Mouse (Mus musculus) erythroblast, adult 5-6 weeks (primary cell): Measurements from ENCODE around the gene Tspan4. TPM values are rescaled to one million over a fixed set of nuclear protein-coding genes. Genes with fewer than 3 reads are reported as not detected.
A peak's percentile ranks its signal among the peaks of the same experiment; 100 is the strongest.

ENCODE experiments used
- ATAC-seq: replicated peaks from 2 replicates; pipeline ENCODE4 v1.8.0; 2016; ENCODE audit warnings: moderate number of reproducible peaks, mild to moderate bottlenecking, moderate TSS enrichment, inconsistent platforms; ENCODE audit not compliant: poor library complexity, low FRiP score, severe bottlenecking
- total RNA-seq, 2 experiments: library from RNA; stranded (forward) in 1 of 2; stranded (reverse) in 1 of 2; fragments of 150-400 nt in 1 of 2; fragments of 200-764, 138-1000 nt in 1 of 2; gene quantifications; 2 replicates each; pipeline versions ENCODE4 v1.2.3 to v1.2.4; 2015 to 2017; ENCODE audit warnings: low replicate concordance in 2 of 2

Tspan4 gene
- total RNA-seq, 2 experiments from 2014 or later, result 0.58 to 7.7 TPM

DNA sequence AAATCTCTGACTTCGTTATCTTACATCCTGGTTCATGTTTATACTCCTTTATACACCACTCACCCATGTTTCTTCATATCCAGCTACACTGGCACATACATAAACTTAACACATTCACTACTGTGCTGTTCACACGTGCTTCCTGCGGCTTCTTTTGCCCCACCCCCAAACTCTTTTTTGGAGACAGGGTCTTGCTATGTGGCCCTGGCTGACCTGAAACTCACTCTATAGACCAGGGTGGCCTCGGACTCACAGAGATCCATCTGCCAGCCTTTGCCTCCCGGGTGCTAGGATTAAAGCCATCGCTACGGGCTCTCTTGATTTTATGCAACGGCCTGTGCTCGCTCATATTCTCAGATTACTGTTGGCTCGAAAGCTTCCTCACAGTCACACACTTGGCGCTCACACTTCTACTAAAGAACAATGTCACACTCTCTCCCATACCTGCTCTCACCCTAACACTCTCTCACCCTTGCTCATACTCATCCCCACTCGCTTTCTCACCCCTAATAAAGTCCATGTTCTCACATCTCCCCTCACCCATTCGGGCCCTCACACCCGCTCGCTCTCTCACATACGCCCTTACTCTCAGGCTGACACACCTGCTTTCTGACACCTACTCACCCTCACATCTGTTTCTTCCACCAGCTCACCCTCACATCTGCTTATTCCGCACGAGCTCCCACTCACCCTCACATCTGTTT, 64.0 kb downstream of the Tspan4 start:
- ATAC-seq, result peak; percentile 38

DNA sequence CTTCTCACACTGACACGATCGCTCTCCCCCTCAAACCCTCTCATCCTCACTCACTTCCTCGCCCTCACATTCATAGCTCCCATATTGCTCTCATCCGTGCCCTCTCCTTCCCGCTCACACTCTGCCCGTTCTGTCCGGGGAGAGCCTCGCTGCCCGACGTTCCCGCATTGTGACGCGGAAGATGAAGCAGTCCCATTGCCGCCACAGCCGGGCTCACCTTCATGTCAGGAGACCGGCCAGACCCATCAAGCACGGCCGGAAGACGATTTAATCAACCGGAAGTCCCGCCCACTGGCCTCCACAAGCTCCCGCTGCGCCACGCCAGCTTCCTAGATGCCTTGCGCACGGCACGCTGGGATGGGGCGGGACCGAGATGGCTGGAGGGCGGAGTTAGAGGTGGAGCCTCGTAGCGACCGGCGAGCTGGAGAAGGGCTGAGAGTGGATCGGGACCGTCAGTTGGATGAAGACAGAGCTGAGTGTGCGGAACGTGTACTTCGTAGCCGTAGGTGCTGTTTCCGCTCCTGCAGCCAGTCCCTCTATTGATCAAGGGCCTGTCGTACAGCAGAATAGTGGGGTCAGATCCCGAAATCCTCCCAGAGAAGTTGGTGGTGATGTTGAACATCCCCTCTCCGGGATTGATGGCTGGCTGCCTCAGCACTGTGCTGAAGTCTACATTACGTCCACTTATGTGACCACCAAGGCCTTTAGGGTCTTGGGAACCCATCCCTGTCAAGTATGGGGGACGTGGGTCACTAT, 64.7 kb downstream of the Tspan4 start, which contains the start of gene Chid1:
Gene Chid1 (minus strand): TSS at position 302 of the 756 bp plus-strand sequence.
- ATAC-seq, result peak; percentile 92

DNA sequence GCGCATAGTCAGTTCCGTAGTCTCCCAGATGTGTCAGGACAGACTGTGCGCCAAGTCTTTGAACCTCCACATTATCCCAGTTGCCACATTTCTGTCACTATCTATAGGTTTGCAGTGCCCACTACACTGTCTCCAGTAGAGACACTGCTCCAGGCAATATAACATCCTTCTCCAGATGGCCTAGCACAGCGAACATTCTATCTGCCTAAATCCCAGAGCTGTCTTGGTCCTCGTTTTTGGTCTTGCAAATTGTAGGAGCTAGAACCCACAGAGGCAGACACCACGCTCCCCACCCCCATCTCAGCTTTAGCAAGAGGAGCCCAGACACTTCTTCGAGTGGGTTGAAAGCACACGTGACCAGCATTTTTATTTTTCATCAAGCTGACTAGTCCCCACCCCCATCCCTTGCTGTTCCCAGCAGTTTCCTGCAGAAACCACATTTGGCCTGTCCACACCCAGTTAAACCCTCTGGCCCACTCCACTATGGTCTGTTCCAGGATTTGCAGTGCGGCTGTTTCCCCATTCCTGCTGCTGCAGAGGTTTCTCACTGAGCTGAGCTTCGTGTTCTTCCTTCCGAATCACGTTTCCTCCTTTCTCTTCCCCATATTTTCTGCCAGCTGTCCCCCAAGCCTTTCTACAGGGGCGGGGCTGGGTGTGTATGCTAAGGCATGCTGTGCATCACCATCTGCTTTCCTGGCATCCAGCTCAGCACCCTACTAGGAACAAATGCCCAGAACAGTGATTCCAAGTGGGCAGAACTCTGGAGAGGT, 65.5 kb downstream of the Tspan4 start:
- ATAC-seq, result peak; percentile 49

DNA sequence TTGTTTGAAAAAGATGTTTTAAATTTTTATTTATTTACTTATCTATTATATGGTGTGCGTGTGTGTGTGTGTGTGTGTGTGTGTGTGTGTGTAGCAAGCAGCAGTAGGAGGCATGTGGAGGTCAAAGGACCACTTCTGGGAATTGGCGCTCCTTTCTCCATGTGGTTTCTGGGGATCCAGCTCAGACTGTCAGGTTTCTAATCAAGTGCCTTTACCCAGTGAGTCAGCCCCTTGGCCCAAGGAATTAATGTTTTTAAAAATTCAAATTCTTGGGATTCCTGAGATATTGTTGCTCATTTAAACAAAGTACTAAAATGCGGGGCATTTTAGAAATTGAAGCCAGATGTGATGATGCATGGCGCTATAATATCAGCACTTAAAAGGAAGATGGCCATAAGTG, 66.6 kb downstream of the Tspan4 start:
- ATAC-seq, result no peak

DNA sequence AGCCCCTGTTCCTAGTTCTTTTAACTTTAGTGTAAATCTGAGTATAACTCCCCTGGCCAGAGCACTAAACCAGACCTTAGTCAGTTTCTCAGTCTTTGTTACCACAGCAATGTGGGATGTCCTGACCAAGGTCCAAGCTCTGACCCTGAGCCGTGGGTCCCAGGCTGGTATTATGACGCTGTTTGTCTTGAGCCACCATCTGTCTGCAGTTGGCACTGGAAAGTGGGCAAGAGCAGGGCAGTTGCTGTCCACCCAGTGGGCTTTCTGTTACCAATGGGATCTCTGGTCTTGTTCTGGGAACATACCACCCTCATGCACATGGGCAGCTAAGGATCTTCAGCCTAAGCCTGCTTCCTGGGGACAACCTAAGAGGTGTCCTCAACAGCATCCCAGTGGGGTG, 67.5 kb downstream of the Tspan4 start:
- no peak for ATAC-seq

Other genes starting within 250 kb of the Tspan4 start
- gene Phrf1, start 246.5 kb upstream of the Tspan4 start, total RNA-seq (2015; ENCODE audit: low replicate concordance), result 24.9 and 30.0 TPM in 2 replicates
- gene Phrf1, start 246.5 kb upstream of the Tspan4 start, total RNA-seq (2017; ENCODE audit: low replicate concordance), result 25.5 and 32.8 TPM in 2 replicates
- gene Irf7, start 208.8 kb upstream of the Tspan4 start, total RNA-seq (2015; ENCODE audit: low replicate concordance), result 49.5 and 73.8 TPM in 2 replicates
- gene Irf7, start 208.8 kb upstream of the Tspan4 start, total RNA-seq (2017; ENCODE audit: low replicate concordance), result 78.0 and 88.9 TPM in 2 replicates
- gene Cdhr5, start 198.5 kb upstream of the Tspan4 start, total RNA-seq (2015; ENCODE audit: low replicate concordance), result not detected in 2 replicates
- not detected in 2 replicates for gene Cdhr5, start 198.5 kb upstream of the Tspan4 start, total RNA-seq (2017; ENCODE audit: low replicate concordance)
- not detected in 2 replicates for gene Sct, start 196.1 kb upstream of the Tspan4 start, total RNA-seq (2015; ENCODE audit: low replicate concordance)
- not detected in 2 replicates for gene Sct, start 196.1 kb upstream of the Tspan4 start, total RNA-seq (2017; ENCODE audit: low replicate concordance)
- not detected in 2 replicates for gene Drd4, start 183.2 kb upstream of the Tspan4 start, total RNA-seq (2015; ENCODE audit: low replicate concordance)
- not detected in 2 replicates for gene Drd4, start 183.2 kb upstream of the Tspan4 start, total RNA-seq (2017; ENCODE audit: low replicate concordance)
- gene Deaf1, start 147.6 kb upstream of the Tspan4 start, total RNA-seq (2015; ENCODE audit: low replicate concordance), result 9.4 and 18.3 TPM in 2 replicates
- 14.1 and 16.0 TPM in 2 replicates for gene Deaf1, start 147.6 kb upstream of the Tspan4 start, total RNA-seq (2017; ENCODE audit: low replicate concordance)
- gene Tmem80, start 147.5 kb upstream of the Tspan4 start, total RNA-seq (2015; ENCODE audit: low replicate concordance), result 6.5 and 8.4 TPM in 2 replicates
- 10.5 and 12.9 TPM in 2 replicates for gene Tmem80, start 147.5 kb upstream of the Tspan4 start, total RNA-seq (2017; ENCODE audit: low replicate concordance)
- gene Eps8l2, start 136.4 kb upstream of the Tspan4 start, total RNA-seq (2015; ENCODE audit: low replicate concordance), result not detected in 2 replicates
- not detected in 2 replicates for gene Eps8l2, start 136.4 kb upstream of the Tspan4 start, total RNA-seq (2017; ENCODE audit: low replicate concordance)
- 132 and 180 TPM in 2 replicates for gene Taldo1, start 83.0 kb upstream of the Tspan4 start, total RNA-seq (2015; ENCODE audit: low replicate concordance)
- 443 and 565 TPM in 2 replicates for gene Taldo1, start 83.0 kb upstream of the Tspan4 start, total RNA-seq (2017; ENCODE audit: low replicate concordance)
- gene Gatd1, start 61.1 kb upstream of the Tspan4 start, total RNA-seq (2015; ENCODE audit: low replicate concordance), result 6.3 and 9.2 TPM in 2 replicates
- gene Gatd1, start 61.1 kb upstream of the Tspan4 start, total RNA-seq (2017; ENCODE audit: low replicate concordance), result 4.9 and 6.0 TPM in 2 replicates
- not detected in 2 replicates for gene Cend1, start 45.7 kb upstream of the Tspan4 start, total RNA-seq (2015; ENCODE audit: low replicate concordance)
- not detected in 2 replicates for gene Cend1, start 45.7 kb upstream of the Tspan4 start, total RNA-seq (2017; ENCODE audit: low replicate concordance)
- gene Slc25a22, start 37.3 kb upstream of the Tspan4 start, total RNA-seq (2015; ENCODE audit: low replicate concordance), result 8.2 and 11.7 TPM in 2 replicates
- gene Slc25a22, start 37.3 kb upstream of the Tspan4 start, total RNA-seq (2017; ENCODE audit: low replicate concordance), result 3.2 and 10.0 TPM in 2 replicates
- 12.7 and 17.9 TPM in 2 replicates for gene Pidd1, start 31.2 kb upstream of the Tspan4 start, total RNA-seq (2015; ENCODE audit: low replicate concordance)
- gene Pidd1, start 31.2 kb upstream of the Tspan4 start, total RNA-seq (2017; ENCODE audit: low replicate concordance), result 7.3 and 9.8 TPM in 2 replicates
- 661 and 730 TPM in 2 replicates for gene Rplp2, start 27.9 kb upstream of the Tspan4 start, total RNA-seq (2015; ENCODE audit: low replicate concordance)
- gene Rplp2, start 27.9 kb upstream of the Tspan4 start, total RNA-seq (2017; ENCODE audit: low replicate concordance), result 791 and 1,714 TPM in 2 replicates
- gene Pnpla2, start 20.0 kb upstream of the Tspan4 start, total RNA-seq (2015; ENCODE audit: low replicate concordance), result 10.0 and 11.3 TPM in 2 replicates
- gene Pnpla2, start 20.0 kb upstream of the Tspan4 start, total RNA-seq (2017; ENCODE audit: low replicate concordance), result 5.9 and 6.0 TPM in 2 replicates
- 0.77 TPM in 1 of 2 replicates, not detected in the other for gene Cracr2b, start 14.1 kb upstream of the Tspan4 start, total RNA-seq (2015; ENCODE audit: low replicate concordance)
- gene Cracr2b, start 14.1 kb upstream of the Tspan4 start, total RNA-seq (2017; ENCODE audit: low replicate concordance), result 3.2 TPM in 1 of 2 replicates, not detected in the other
- 5.2 TPM in 1 of 2 replicates, not detected in the other for gene Cd151, start 7.8 kb upstream of the Tspan4 start, total RNA-seq (2015; ENCODE audit: low replicate concordance)
- 9.5 and 11.0 TPM in 2 replicates for gene Cd151, start 7.8 kb upstream of the Tspan4 start, total RNA-seq (2017; ENCODE audit: low replicate concordance)
- 7.3 and 10.0 TPM in 2 replicates for gene Polr2l, start 108 bp upstream of the Tspan4 start, total RNA-seq (2015; ENCODE audit: low replicate concordance)
- gene Polr2l, start 108 bp upstream of the Tspan4 start, total RNA-seq (2017; ENCODE audit: low replicate concordance), result 5.4 and 9.5 TPM in 2 replicates
- 4.0 and 7.5 TPM in 2 replicates for gene Chid1, start 64.6 kb downstream of the Tspan4 start, total RNA-seq (2015; ENCODE audit: low replicate concordance)
- 7.5 and 8.1 TPM in 2 replicates for gene Chid1, start 64.6 kb downstream of the Tspan4 start, total RNA-seq (2017; ENCODE audit: low replicate concordance)
- 39.9 and 43.4 TPM in 2 replicates for gene Ap2a2, start 86.9 kb downstream of the Tspan4 start, total RNA-seq (2015; ENCODE audit: low replicate concordance)
- gene Ap2a2, start 86.9 kb downstream of the Tspan4 start, total RNA-seq (2017; ENCODE audit: low replicate concordance), result 59.3 and 64.1 TPM in 2 replicates
- gene Muc6, start 180.1 kb downstream of the Tspan4 start, total RNA-seq (2015; ENCODE audit: low replicate concordance), result under 0.01 TPM in 1 of 2 replicates, not detected in the other
- gene Muc6, start 180.1 kb downstream of the Tspan4 start, total RNA-seq (2017; ENCODE audit: low replicate concordance), result 0.28 TPM in 1 of 2 replicates, not detected in the other
- 1.3 TPM in 1 of 2 replicates, not detected in the other for gene Muc2, start 215.1 kb downstream of the Tspan4 start, total RNA-seq (2015; ENCODE audit: low replicate concordance)
- gene Muc2, start 215.1 kb downstream of the Tspan4 start, total RNA-seq (2017; ENCODE audit: low replicate concordance), result 0.26 and 0.28 TPM in 2 replicates